Mouse (Mus musculus) embryonic facial prominence, embryonic 13.5 days (tissue): ENCODE measurements at regions not wholly inside any gene's neighbourhood (a gene's known extent, or its start where the extent isn't known, plus 50 kb on each side); places are given as distances from the start of the nearest gene placed in this dataset.

Source experiments
- ATAC-seq: fragments of 200-750 bp; cut with Nextera tagmentation; 2 replicates; pipeline ENCODE4 v1.8.0; 2017; ENCODE audit warnings: low read depth; ENCODE audit not compliant: insufficient number of reproducible peaks, insufficient read depth, low FRiP score, low TSS enrichment
- H3K27ac ChIP-seq: fragments of 300-500 bp; sonication (generic); 2 replicates; pipeline ENCODE4 v1.5.1; 2015; ENCODE audit warnings: moderate library complexity, mild to moderate bottlenecking, inconsistent platforms
- H3K27me3 ChIP-seq: fragments of 300-500 bp; sonication (generic); 2 replicates; pipeline ENCODE4 v1.6.1; 2015; ENCODE audit warnings: mild to moderate bottlenecking, inconsistent platforms
- H3K36me3 ChIP-seq: fragments of 300-500 bp; sonication (generic); 2 replicates; pipeline ENCODE4 v1.6.1; 2015; ENCODE audit warnings: mild to moderate bottlenecking, inconsistent platforms
- H3K4me1 ChIP-seq: fragments of 300-500 bp; sonication (generic); 2 replicates; pipeline ENCODE4 v1.6.1; 2015; ENCODE audit warnings: inconsistent platforms
- H3K4me2 ChIP-seq: fragments of 300-500 bp; sonication (generic); 2 replicates; pipeline ENCODE4 v1.6.1; 2015; ENCODE audit warnings: moderate library complexity, mild to moderate bottlenecking, inconsistent platforms
- H3K4me3 ChIP-seq: fragments of 300-500 bp; sonication (generic); 2 replicates; pipeline ENCODE4 v1.5.1; 2015; ENCODE audit warnings: mild to moderate bottlenecking, inconsistent platforms
- H3K9ac ChIP-seq: fragments of 300-500 bp; sonication (generic); 2 replicates; pipeline ENCODE4 v1.6.1; 2015; ENCODE audit warnings: mild to moderate bottlenecking, inconsistent platforms
- H3K9me3 ChIP-seq: fragments of 300-500 bp; sonication (generic); 2 replicates; pipeline ENCODE4 v1.6.1; 2016; ENCODE audit warnings: inconsistent platforms
- WGBS: fragments of 180-500 bp; shearing (Covaris S2); methylation state at CpG from one replicate; pipeline ENCODE4 v1.1.7; 2015; ENCODE audit warnings: mixed read lengths; 5-methylcytosine and 5-hydroxymethylcytosine counted together

DNA sequence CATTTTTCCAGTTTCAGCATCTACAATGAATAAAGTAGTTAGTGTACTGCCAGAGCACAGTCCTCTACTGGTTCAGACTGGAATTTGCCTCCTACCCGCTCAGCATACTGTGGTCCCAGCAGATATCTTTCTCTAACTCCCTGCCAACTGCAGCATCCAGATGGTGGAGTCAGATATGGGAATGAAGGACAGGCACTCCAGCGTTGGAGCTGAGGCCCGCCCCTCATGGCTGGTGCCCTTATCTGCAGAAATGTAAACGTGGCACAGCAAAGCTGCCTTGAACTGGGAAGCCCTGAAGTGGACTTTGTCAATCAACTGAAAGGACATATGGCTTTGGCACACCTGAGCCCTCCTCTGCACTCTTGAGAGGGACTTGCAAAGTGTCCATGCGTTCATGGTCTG is 146.6 kb downstream of the Cartpt start:
- 61% methylated on average over 5 of the region's 5 CpGs for WGBS
- H3K4me2 ChIP-seq: no peak overlapping the region
- no peak overlapping the region for H3K9ac ChIP-seq
- H3K36me3 ChIP-seq: no peaks in the 10 kb centered on the region
- no peaks in the 10 kb centered on the region for H3K9me3 ChIP-seq
- no peaks in the 10 kb centered on the region for H3K27me3 ChIP-seq
- no peak overlapping the region for H3K4me3 ChIP-seq
- no peak for ATAC-seq
- H3K27ac ChIP-seq: no peak overlapping the region
- peaks cover 1% of the 10 kb centered on the region; the same call in 1 of the 2 replicates for H3K4me1 ChIP-seq

DNA sequence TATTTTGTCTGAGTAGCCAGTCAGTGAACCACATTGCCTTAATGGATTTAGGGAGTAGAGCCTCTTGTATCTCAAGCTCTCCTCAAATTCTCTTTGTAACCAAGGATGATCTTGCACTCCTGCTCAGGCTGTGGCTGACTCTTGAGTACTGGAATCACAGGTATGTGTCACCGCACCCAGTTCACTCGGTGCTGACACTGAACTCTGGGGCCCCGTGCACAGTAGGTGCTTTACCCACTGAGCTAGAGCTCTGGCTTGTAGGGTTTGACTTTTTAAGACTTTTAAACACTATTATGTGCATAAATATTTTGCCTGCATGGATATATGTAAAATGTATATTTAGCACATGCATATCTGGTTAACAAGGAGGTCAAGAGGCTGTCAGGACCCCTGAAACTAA is 147.4 kb downstream of the Cartpt start:
- Histone ChIP-seq H3K4me3 (no peak overlapping the region), H3K9ac (no peak overlapping the region), H3K4me2 (no peak overlapping the region), H3K4me1 (no peaks in the 10 kb centered on the region), H3K9me3 (no peaks in the 10 kb centered on the region), H3K27ac (no peak overlapping the region), H3K36me3 (no peaks in the 10 kb centered on the region), H3K27me3 (no peaks in the 10 kb centered on the region)
- 88% methylated on average over 3 of the region's 3 CpGs for WGBS
- no peak for ATAC-seq

DNA sequence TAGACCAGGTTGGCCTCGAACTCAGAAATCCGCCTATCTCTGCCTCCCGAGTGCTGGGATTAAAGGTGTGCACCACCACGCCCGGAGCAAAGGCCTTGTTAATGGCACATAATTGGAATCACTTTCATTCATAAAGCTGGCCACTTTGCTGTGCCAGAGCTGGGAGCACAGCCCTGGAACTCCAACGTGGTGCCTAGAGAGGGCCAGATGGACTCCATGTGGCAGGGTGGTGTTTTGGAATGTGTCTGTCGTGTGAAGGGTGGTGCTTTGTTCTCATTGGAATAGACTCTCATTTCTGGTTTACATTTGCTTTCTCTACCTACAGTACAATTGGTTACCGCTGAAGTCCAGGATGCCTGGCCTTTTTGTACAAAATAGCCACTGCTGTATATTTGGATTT is 150.2 kb downstream of the Cartpt start:
- Histone ChIP-seq H3K27ac (no peak overlapping the region), H3K9me3 (no peaks in the 10 kb centered on the region), H3K27me3 (no peaks in the 10 kb centered on the region), H3K4me1 (no peaks in the 10 kb centered on the region), H3K9ac (no peak overlapping the region), H3K4me3 (no peak overlapping the region), H3K36me3 (no peaks in the 10 kb centered on the region), H3K4me2 (no peak overlapping the region)
- 62% methylated on average over 8 of the region's 8 CpGs for WGBS
- ATAC-seq: no peak

DNA sequence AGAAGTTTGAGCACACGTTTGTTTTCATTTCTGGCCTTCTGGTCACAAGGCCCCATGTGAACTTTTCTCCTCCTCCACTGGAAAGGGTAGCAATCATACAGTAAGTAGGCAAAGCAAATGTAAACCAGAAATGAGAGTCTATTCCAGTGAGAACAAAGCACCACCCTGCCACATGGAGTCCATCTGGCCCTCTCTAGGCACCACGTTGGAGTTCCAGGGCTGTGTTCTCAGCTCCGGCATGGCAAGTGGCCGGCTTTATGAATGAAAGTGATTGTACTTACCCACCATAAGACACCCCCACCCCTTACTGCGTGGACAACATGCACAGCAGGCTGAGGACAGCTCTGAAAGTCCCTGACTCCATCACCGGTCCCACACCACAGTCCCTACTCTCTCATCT is 151.5 kb downstream of the Cartpt start:
- H3K9ac ChIP-seq: no peak overlapping the region
- H3K4me3 ChIP-seq: no peak overlapping the region
- no peak overlapping the region for H3K4me2 ChIP-seq
- 60% methylated on average over 6 of the region's 6 CpGs for WGBS
- ATAC-seq: no peak
- H3K9me3 ChIP-seq: no peaks in the 10 kb centered on the region
- H3K27me3 ChIP-seq: no peaks in the 10 kb centered on the region
- peaks cover 11% of the 10 kb centered on the region for H3K4me1 ChIP-seq
- no peaks in the 10 kb centered on the region for H3K36me3 ChIP-seq
- no peak overlapping the region for H3K27ac ChIP-seq

DNA sequence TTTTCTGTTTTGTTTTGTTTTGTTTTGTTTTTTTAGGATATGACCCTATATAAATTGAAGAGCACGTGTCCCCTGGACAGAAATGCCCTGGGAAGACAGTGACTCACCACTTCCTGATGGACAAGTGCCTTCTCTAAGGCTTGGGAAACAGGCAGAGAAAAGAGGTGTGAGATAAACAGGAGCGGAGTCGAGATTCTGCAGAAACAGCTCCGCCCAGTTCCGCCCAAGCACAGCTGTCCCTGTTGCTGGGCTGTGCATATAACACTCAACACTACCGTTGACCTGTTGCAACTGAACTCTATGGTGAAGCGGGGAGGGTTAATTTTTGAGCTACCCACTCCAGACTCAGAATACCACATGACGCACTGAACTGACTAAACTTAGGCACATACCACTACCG is 152.8 kb downstream of the Cartpt start:
- Histone ChIP-seq H3K36me3 (no peaks in the 10 kb centered on the region), H3K27me3 (no peaks in the 10 kb centered on the region), H3K27ac (no peak overlapping the region), H3K4me1 (peaks cover 22% of the 10 kb centered on the region), H3K4me3 (no peak overlapping the region), H3K9me3 (no peaks in the 10 kb centered on the region), H3K4me2 (no peak overlapping the region), H3K9ac (no peak overlapping the region)
- WGBS: 87% methylated on average over 9 of the region's 9 CpGs
- ATAC-seq: no peak

DNA sequence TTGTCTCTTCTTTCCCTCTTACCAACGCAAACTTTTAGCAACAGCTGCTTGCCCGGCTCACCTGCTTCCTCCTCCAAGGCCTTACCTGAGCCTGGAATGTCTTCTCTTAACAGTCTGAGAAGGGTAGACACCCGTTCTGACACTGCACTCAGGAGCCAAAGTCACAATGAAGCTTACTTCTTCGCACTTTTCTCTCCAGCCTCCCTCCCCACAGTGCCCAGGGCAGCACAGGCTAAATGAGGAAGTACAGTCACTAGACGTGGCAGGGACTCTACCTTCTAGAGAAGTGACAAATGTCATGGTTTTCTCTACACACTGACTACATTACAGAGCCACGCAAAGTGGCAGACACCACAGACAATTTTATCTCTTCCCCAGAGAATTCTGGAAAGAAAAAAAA is 155.4 kb downstream of the Cartpt start:
- Histone ChIP-seq H3K9ac (no peak overlapping the region), H3K36me3 (no peaks in the 10 kb centered on the region), H3K9me3 (no peaks in the 10 kb centered on the region), H3K27ac (no peak overlapping the region), H3K4me3 (no peak overlapping the region), H3K4me1 (peaks cover 32% of the 10 kb centered on the region), H3K4me2 (no peak overlapping the region), H3K27me3 (no peaks in the 10 kb centered on the region)
- no peak for ATAC-seq
- WGBS: 75% methylated on average over 6 of the region's 6 CpGs

DNA sequence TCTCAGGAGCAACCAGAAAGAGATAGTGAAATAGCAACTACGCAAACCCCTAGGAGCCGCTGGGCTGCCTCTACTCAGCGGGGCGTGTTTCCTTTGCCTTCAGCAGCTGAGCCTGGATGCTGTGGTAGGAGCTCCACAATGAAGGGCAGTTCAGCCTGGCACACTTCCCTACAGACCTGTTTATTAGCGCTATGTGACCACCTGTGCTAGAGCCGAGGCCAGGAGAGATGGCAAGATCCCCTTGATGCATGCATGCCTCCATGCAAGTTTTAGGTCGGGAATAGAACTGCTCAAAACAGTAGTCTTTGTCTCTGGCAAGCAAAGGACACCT is 156.1 kb downstream of the Cartpt start:
- H3K36me3 ChIP-seq: no peaks in the 10 kb centered on the region
- H3K9me3 ChIP-seq: no peaks in the 10 kb centered on the region
- no peaks in the 10 kb centered on the region for H3K27me3 ChIP-seq
- peaks cover 32% of the 10 kb centered on the region for H3K4me1 ChIP-seq
- H3K4me2 ChIP-seq: no peak overlapping the region
- peak overlapping the region; percentile 11; the same call in 1 of the 2 replicates for H3K27ac ChIP-seq
- 64% methylated on average over 7 of the region's 7 CpGs for WGBS
- no peak overlapping the region for H3K4me3 ChIP-seq
- ATAC-seq: no peak
- no peak overlapping the region for H3K9ac ChIP-seq

DNA sequence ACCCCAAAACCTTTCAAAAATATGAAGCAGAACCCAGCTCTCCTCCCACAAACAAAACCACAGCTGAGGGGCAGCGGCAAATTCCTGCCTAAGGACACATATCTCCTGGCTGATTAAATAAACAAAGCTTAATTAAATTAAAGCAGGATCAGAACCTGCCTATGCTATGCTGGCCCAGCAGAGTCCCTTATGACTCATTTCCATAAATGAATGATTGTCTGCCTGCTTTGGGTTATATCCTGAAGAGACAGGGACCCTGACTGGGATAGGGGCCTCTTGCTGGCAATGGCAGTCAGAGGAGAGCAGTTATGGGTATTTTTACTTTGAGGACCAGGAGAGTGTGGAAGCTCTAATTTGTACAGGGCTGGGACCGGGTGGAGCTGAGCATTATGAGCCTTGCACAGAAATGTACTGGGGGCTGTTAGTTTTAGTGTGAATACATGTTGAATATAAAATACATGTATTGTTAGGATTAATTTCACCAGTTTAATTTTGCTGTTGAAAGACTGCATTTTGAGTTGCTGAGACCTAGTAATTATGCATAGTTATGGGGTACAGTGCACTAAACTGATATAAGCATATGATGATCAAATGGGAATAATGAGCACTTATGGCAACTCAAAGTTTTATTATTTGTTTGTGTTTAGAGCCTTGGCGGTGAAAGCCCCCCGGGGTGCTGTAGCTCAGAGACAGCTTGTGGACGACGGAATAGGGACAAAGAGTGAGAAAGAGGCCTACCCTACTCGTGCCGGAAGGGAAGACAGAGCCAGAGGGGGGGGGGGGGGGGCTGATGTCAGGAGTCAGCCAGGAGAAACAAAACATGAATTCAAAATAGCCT is 156.7 kb downstream of the Cartpt start:
- H3K36me3 ChIP-seq: no peaks in the 10 kb centered on the region
- peak; percentile 50; the same call in 1 of the 2 replicates for ATAC-seq
- no peaks in the 10 kb centered on the region for H3K27me3 ChIP-seq
- no peak overlapping the region for H3K9ac ChIP-seq
- no peaks in the 10 kb centered on the region for H3K9me3 ChIP-seq
- H3K4me1 ChIP-seq: peaks cover 32% of the 10 kb centered on the region
- WGBS: 47% methylated on average over 8 of the region's 8 CpGs
- peak overlapping the region; percentile 40 for H3K27ac ChIP-seq
- H3K4me3 ChIP-seq: no peak overlapping the region
- 0 out of 2 replicates have a peak overlapping the region, but pooled peaks have one; percentile 7 for H3K4me2 ChIP-seq

DNA sequence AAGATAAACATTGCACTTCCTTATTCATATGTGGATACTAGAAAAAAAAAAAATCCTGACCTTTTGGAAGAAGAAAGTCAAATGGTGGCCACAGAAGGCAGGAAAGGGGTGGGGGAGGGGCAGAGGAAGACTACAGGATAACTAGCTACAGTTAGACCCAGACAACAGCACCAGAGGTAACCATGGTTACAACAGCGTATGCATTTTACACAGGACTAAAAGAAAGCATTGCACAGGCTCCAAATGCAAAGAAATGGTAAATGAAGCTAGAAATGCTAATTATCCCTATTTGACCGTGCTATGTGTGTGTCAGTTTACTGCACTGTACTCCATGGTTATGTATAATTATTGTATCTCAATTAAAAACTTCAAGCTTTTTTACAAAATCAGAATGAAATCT is 158.4 kb downstream of the Cartpt start:
- H3K9me3 ChIP-seq: no peaks in the 10 kb centered on the region
- peak overlapping the region; percentile 11; the same call in 1 of the 2 replicates for H3K27ac ChIP-seq
- no peak overlapping the region for H3K4me3 ChIP-seq
- H3K27me3 ChIP-seq: no peaks in the 10 kb centered on the region
- H3K36me3 ChIP-seq: no peaks in the 10 kb centered on the region
- H3K4me1 ChIP-seq: peaks cover 32% of the 10 kb centered on the region
- no peak for ATAC-seq
- no peak overlapping the region for H3K4me2 ChIP-seq
- WGBS: 49% methylated on average over 2 of the region's 2 CpGs
- no peak overlapping the region for H3K9ac ChIP-seq

DNA sequence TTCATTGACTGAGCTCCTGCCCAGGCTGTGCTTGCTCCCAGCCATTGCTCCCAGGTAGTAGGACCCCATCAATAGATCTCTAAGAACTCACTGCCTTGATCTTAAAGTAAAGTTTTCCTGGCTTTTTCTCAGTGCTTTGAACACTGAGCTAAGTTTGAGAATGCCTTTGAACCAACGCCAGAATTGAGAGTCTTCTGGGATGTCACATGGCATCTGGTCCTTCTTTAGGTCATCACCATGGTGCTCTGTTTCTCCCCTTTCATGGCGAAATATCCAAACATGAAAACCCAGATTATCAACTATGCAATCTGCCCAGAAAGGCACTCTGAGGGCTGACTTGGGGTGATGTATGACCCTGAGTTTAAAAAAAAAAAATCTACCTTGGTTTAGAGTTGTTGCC is 158.9 kb downstream of the Cartpt start:
- Histone ChIP-seq H3K9me3 (no peaks in the 10 kb centered on the region), H3K4me3 (no peak overlapping the region), H3K4me2 (no peak overlapping the region), H3K9ac (no peak overlapping the region), H3K27me3 (no peaks in the 10 kb centered on the region), H3K27ac (no peak overlapping the region), H3K36me3 (no peaks in the 10 kb centered on the region), H3K4me1 (peaks cover 32% of the 10 kb centered on the region)
- WGBS: 49% methylated on average over 2 of the region's 2 CpGs
- no peak for ATAC-seq

DNA sequence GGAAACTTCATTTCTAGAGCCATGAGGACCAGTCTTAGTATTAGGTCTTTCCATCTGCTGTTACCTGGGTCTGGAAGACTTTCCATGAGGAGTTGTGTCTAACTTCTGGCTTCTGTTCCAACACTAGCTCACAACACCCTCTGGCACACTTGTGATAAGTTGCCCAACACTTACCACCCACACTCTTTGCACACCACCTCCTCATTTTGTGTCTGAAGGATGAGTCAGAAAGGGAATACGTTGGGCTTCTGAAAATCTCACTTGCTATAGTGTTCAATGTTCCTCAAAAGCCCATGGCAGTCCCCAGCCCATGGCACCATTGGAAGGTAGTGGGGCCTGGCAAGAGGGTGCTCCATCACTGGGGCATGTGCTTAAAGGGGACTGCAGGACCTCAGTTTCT is 161.5 kb downstream of the Cartpt start:
- Histone ChIP-seq H3K4me3 (no peak overlapping the region), H3K4me1 (peaks cover 22% of the 10 kb centered on the region), H3K9ac (no peak overlapping the region), H3K4me2 (no peak overlapping the region), H3K9me3 (no peaks in the 10 kb centered on the region), H3K27ac (no peak overlapping the region), H3K36me3 (no peaks in the 10 kb centered on the region), H3K27me3 (no peaks in the 10 kb centered on the region)
- WGBS: 55% methylated on average over 1 of the region's 1 CpGs
- no peak for ATAC-seq

DNA sequence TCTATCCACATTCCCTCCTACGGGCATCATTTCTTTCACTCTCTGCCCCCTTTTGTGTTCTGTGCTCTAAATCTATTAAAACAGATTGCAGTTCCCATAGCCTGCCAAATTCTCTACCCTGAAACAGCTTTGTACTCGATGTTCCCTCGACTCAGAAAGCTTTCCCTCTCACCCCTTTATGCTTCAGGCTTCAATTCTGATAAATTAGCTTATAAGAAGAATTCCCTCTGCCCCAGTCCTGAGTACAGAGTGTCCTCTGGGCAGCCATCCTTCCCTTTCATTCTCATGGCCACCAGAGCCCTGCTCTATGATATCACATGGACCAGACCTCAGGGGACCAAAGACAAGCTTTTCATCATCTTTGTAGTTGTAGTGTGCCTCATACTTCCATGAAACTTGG is 163.6 kb downstream of the Cartpt start:
- 77% methylated on average over 3 of the region's 3 CpGs for WGBS
- Histone ChIP-seq H3K9ac (no peak overlapping the region), H3K4me1 (peaks cover 5% of the 10 kb centered on the region), H3K36me3 (no peaks in the 10 kb centered on the region), H3K4me2 (no peak overlapping the region), H3K4me3 (no peak overlapping the region), H3K9me3 (no peaks in the 10 kb centered on the region), H3K27me3 (no peaks in the 10 kb centered on the region), H3K27ac (no peak overlapping the region)
- no peak for ATAC-seq
